Mouse (Mus musculus): ENCODE results near the gene Urb1.
"Not testable (repeated sequence)": the region's sequence is repeated elsewhere in the genome, so short reads cannot be mapped to it uniquely, and the experiment has no call there.

Gene Urb1

DNA sequence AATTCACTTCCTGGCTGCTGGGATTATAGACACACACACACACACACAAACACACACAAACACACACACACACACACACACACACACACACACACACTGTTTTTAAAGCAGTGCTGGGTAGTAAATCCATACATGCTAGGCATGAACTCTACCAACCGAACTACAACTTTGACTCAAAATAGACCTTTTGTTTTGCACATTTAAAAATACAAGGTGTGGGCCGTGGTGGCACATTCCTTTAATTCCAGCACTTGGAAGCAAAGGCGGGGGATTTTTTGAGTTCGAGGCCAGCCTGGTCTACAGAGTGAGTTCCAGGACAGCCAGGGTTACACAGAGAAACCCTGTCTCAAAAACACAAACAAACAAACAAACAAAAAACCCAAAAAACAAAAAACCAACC lies 13.8 kb upstream of the Urb1 start:
- not testable (repeated sequence) for DNase-seq (ENCODE audit: low spot score in 2 of 2)

GRCm38 (mm10) chr16:90822981-90823380 lies 12.8 kb upstream of the Urb1 start:
- DNase-seq (ENCODE audit: low spot score in 2 of 2): no peak

DNA sequence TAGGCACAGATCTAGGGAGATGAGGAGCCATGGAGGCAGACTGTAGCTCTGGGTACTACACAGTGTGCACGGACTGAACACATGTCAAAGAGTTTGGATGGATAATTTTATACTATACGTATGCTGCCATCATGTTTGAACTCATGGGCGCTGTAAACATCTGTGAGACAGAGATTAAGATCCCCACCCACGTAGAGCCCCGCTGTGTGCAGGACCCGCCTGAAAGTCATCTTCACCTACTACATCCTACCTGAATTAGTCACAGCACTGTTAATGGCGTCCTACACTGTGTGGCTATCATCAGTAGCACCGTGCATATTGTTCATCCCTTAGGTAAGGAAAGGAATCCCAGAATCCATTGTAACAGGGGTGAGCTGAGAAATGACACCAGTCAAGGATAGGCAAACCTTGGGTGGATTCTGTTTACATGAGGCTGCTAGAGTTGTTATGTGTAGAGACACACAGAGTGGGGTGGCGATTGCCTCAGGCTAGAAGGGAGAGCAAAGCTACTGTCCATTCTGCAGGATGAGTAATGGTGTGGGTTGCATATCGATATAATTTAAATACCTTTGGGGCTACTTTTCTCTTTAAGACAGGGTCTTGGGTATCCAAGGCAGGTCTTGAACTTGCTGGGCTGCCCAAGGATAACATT lies 12.2 kb upstream of the Urb1 start:
- no peak for DNase-seq (ENCODE audit: low spot score in 2 of 2)

DNA sequence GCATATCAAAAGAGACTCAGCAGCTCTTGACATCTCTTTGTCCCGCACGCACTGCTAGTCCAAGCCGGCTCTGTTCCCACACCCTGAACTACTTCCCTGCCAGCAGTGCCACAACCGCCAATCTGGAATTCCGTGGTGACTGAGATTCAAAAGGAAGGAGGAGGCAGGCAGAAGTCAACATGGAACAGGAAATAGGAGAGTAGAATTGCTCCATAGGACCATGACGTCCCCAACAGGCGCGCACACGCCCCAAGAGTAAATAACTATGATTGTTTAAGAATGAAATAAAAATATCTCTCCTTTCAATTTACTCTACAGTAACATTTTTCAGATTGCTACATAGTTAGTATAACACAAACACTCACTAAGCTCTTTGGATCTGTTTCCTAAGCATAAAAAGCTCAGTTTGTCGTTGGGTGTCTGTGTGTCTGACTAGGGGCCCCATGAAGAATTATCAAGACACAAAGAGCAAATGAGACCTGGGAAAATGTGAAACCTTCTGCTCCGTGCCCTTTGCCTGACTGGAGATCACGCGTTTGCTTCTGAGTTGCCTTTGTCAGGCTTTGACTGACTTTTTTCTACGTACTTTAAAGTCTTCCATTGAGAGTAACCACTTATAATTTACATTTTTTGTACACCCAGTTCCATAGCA lies 11.0 kb upstream of the Urb1 start:
- DNase-seq (ENCODE audit: low spot score in 2 of 2): no peak

DNA sequence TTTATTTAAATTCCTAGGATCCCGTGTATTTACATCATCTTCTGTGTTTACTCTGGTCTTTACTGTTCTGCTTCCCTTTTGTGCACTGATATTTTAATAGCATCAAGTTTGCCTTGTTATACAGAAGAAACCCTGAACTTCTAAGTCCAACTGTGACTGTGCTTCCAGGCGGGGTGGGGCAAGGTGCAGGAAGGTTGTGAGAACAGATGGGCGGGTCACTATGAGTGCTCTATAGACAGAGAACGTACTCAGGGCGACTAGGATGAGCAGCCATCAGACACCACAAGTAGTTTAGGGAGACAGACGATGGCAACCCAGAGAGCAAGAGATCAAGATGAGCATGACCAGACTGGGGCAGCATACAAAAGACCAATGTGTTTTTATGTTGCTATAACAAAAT lies 10.1 kb upstream of the Urb1 start:
- no peak for DNase-seq (ENCODE audit: low spot score in 2 of 2)

DNA sequence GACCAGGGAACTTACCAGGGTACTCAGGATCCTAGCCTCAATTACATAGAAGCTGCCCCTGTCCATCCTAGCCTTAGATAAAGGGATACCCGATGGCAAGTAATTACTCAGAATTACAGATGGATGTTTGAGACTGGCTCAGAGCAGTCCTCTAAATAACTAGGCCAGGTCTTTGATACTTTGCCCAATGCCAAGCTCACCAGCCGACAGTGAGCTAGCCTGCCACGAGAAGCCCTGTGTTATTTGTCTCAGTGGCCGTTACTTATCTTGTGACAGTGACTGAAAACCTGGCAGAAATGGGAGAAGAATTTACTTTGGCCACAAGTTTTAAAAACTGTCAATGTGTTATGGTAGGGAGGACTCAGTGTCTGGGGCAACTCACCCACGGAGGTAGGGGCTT lies 1.9 kb upstream of the Urb1 start:
- DNase-seq (ENCODE audit: low spot score in 2 of 2): no peak

DNA sequence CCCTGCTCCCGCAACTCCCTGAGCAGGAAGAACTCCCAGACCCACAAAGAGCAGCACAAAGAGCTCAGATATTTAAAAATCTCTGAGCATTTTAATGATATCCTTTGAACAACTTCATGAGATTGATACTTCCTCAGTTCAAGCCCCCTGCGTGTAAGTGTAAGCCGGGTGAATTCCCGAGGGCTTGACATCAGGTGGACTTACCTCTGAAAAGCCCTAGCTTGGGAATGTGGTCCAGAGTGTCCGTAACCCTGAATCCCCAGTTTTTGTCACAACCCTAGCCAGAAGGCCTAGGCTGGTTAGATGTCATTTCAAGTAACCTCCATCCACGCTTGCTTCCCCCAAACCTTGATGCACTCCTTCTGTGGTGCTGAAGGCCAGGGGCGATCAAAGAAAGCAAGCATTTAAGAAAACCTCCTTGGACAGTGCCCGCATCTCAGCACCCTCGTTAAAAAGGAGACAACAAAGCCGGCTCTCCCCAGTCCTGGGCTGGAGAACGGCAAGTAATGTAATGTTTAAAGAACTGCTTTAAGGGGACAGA lies 573 bp upstream of the Urb1 start:
- no peak for DNase-seq (ENCODE audit: low spot score in 2 of 2)

- no peak for DNase-seq (ENCODE audit: low spot score in 2 of 2)
Observed at GRCm38 (mm10) chr16:90804466-90804865, 5.7 kb downstream of the Urb1 start.

- DNase-seq (ENCODE audit: low spot score in 2 of 2): no peak
Observed at GRCm38 (mm10) chr16:90801928-90802327, 8.3 kb downstream of the Urb1 start.

DNA sequence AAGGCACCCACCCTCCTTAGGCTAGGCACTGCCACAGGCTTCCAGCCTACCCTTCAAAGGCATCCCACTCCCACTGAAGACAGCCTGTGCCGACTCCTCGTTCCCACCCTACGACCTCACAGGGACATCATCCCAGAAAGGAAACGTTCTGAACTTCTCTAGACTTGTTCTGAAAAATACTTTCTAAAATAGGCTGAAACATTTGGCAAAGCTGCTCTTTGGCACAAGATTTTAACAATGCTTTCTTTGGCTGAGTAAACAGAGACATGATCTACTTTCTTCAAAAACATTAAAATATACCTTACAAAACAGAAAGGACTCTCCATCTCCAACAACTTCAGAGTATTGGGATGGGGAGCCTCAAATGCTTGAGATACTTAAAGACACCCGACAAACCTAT lies 9.0 kb downstream of the Urb1 start:
- DNase-seq (ENCODE audit: low spot score in 2 of 2): no peak

GRCm38 (mm10) chr16:90799840-90800239 lies 10.4 kb downstream of the Urb1 start:
- DNase-seq (ENCODE audit: low spot score in 2 of 2): no peak

- DNase-seq (ENCODE audit: low spot score in 2 of 2): no peak
Observed at GRCm38 (mm10) chr16:90798848-90799247, 11.4 kb downstream of the Urb1 start.

- DNase-seq (ENCODE audit: low spot score in 2 of 2): no peak
Observed at GRCm38 (mm10) chr16:90798446-90798845, 11.8 kb downstream of the Urb1 start.

DNA sequence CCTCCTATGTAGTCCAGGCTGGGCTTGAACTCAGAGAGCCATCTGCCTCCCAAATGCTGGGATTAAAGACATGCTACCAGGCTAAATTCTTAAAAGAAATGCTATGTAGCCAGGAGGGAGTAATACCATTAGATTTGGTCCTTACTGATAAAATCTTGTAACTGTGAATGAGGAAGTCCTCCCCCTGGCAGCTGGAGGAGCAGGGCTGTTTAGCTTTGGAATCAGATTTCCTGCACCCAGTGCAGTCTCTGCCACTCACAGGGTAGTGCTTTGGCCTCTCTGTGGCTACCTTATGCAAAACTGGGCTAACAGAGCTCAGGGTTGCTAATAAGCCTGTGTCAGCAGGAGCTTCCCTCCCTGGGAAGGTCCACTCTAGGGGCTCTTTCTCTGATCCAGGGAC lies 15.5 kb downstream of the Urb1 start:
- DNase-seq (ENCODE audit: low spot score in 2 of 2): no peak

DNA sequence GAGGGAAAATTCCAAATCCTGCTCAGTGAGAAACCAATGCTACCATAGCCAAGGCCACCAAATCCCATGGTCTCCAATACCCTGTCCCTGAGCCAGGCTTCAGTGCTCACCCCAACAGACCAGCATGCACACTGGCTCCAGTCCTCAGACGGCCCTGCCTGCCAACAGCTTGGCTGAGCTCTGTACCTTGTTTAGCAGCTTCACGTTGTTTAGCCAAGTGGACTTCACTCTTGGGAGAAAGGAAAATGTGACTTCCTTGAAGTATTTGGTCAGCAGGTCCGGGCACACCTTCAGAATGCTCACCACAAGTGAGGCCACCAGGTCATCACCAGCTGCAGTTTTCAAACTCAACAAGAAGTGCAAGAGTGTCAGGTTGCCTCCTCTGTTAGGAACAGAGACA lies 17.7 kb downstream of the Urb1 start:
- DNase-seq (ENCODE audit: low spot score in 2 of 2): no peak

DNA sequence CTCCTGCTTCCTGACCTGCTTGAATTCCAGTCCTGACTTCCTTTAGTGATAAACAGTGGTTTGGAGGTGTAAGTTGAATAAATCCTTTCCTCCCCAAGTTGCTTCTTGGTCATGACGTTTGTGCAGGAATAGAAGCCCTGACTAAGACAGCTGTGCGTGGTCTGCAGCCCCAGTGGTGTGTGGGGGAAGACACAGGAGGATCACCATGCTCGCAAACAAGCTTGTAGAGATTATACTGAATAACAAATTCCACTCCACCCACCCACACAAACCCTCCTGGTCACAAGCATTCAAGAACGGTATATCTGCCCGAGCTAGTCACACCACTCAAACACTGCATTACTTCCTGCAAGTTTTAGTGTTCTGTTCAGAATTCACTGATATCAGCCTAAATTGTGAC lies 18.1 kb downstream of the Urb1 start:
- DNase-seq (ENCODE audit: low spot score in 2 of 2): no peak

DNA sequence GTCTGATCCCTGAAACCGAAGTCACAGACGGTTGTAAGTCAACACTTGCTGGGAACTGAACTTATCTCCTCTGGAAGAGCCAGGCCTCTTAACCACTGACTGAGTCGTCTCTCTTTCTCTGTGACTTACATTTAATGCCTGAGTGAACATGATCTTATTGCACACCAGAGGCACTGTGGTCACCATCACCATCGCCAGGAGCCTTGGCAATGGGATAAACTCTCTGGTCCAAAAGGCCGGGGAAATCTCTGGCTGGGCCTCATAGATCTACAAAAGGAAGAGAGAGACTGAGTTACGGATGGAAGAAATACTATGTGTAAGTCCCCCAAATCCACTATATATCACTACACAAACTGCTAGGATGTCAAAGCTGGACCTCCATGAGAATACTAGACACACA lies 19.3 kb downstream of the Urb1 start:
- no peak for DNase-seq (ENCODE audit: low spot score in 2 of 2)

- DNase-seq (ENCODE audit: low spot score in 2 of 2): no peak
Observed at GRCm38 (mm10) chr16:90788580-90788979, 21.6 kb downstream of the Urb1 start.

GRCm38 (mm10) chr16:90785257-90785656 lies 25.0 kb downstream of the Urb1 start:
- no peak for DNase-seq (ENCODE audit: low spot score in 2 of 2)

- DNase-seq (ENCODE audit: low spot score in 2 of 2): no peak
Observed at GRCm38 (mm10) chr16:90783302-90783701, 26.9 kb downstream of the Urb1 start.

DNA sequence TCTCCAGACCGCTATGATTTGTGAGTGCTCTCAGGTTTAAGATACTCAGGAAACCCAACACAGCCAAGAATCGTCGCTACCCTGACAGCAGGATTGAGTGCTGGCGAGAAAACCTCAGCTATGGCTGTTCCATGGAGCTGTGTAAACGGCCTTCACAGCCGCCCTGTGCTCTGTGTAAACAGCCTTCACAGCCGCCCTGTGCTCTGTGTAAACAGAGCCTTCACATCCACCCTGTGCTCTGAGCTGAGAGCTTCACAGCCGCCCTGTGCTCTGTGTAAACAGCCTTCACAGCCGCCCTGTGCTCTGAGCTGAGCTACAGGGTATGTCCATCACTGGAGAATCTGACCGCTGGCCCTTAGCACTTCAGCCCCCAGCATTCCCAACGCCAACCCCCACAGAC lies 30.4 kb downstream of the Urb1 start:
- DNase-seq (ENCODE audit: low spot score in 2 of 2): no peak

DNA sequence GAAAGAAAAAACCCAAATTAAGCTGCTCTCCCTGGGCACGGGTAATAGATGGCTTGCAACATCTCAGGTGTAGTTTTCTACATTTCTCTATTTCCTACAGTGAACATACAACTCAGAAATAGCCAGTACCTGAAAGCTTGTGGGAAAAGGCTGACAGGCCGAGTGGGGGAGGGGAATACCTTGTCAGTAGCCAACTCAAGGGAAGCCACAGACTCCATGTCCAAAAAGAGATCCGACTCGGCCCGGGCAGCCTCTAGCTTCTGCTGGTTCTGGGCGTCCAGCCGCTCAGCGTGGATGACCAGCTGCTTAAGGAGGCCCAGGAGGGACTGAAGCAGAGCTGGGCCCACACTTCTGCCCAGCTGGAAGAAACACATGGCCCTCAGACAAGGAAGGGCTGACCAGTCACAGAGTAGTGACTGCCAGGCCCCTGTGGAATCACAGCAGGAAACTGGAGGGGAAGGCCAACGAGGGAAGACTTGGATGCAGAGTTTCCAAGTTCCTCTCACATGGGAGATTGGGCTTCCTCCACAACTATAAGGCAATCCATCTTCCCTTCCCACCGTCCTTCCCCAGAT lies 34.2 kb downstream of the Urb1 start:
- DNase-seq (ENCODE audit: low spot score in 2 of 2): no peak

GRCm38 (mm10) chr16:90774646-90775045 lies 35.6 kb downstream of the Urb1 start:
- no peak for DNase-seq (ENCODE audit: low spot score in 2 of 2)
